Mouse (Mus musculus) CH12.LX (cell line): Measurements from ENCODE around the gene Lrrc46. TPM values are rescaled to one million over a fixed set of nuclear protein-coding genes. Genes with fewer than 3 reads are reported as not detected.

Experiments
- DNase-seq: peaks from one replicate; pipeline ENCODE4 v3.0.0-alpha.2; 2013; ENCODE audit errors: extremely low read depth
- H3K27ac ChIP-seq: 2 replicates; pipeline ENCODE4 v1.5.1; 2012; ENCODE audit warnings: low read depth, mild to moderate bottlenecking, control low read depth, moderate library complexity; ENCODE audit not compliant: insufficient read depth
- H3K27me3 ChIP-seq: replicated peaks from 2 replicates; pipeline ENCODE3; 2012; ENCODE audit warnings: inconsistent platforms
- H3K36me3 ChIP-seq, 2 experiments: replicated peaks in 1 of 2; 2 replicates each; pipeline versions ENCODE3 to v1.6.1; 2012; ENCODE audit warnings: inconsistent platforms in 1 of 2, low read length in 1 of 2, mild to moderate bottlenecking in 1 of 2, mixed read lengths in 1 of 2, moderate library complexity in 1 of 2; ENCODE audit not compliant: control insufficient read depth in 1 of 2, insufficient read depth in 1 of 2
- H3K4me1 ChIP-seq, 2 experiments: 2 replicates each; pipeline ENCODE4 v1.6.1; 2012; ENCODE audit warnings: inconsistent platforms in 1 of 2, moderate library complexity in 1 of 2; ENCODE audit not compliant: insufficient read depth in 2 of 2, control insufficient read depth in 1 of 2
- H3K4me2 ChIP-seq: 2 replicates; pipeline ENCODE4 v1.6.1; 2012; ENCODE audit warnings: low read depth, mild to moderate bottlenecking, control low read depth; ENCODE audit not compliant: poor library complexity, insufficient read depth, severe bottlenecking
- H3K4me3 ChIP-seq, 3 experiments: fragments of 150-350 bp in 1 of 3; sonication (generic) in 1 of 3; replicated peaks in 1 of 3; 2 replicates each; pipeline versions ENCODE3 to v1.5.1; 2011 to 2012; ENCODE audit warnings: low read depth in 2 of 3, low read length in 2 of 3, mild to moderate bottlenecking in 2 of 3, moderate library complexity in 2 of 3, control low read depth in 1 of 3, improper control_type of control experiment in 1 of 3, inconsistent platforms in 1 of 3, mixed read lengths in 1 of 3; ENCODE audit not compliant: poor library complexity in 1 of 3
- H3K79me2 ChIP-seq: replicated peaks from 2 replicates; pipeline ENCODE4 v1.6.1; 2012; ENCODE audit warnings: mild to moderate bottlenecking, moderate library complexity; ENCODE audit not compliant: control insufficient read depth, poor library complexity, insufficient read depth, severe bottlenecking; ENCODE audit errors: extremely low read depth
- H3K9ac ChIP-seq: 2 replicates; pipeline ENCODE4 v1.6.1; 2012; ENCODE audit warnings: low read depth, mild to moderate bottlenecking, control low read depth, moderate library complexity; ENCODE audit not compliant: insufficient read depth
- H3K9me3 ChIP-seq: replicated peaks from 2 replicates; pipeline ENCODE3; 2012; ENCODE audit warnings: low read length, inconsistent platforms, mixed read lengths
- BHLHE40 ChIP-seq: IDR thresholded peaks from 2 replicates; pipeline ENCODE4 v1.6.1; 2011; ENCODE audit warnings: mild to moderate bottlenecking, low read depth, low read length, improper control_type of control experiment
- CHD1 ChIP-seq: IDR thresholded peaks from 2 replicates; pipeline ENCODE4 v1.6.1; 2012; ENCODE audit warnings: low read depth, low read length, improper control_type of control experiment, inconsistent platforms
- CHD2 ChIP-seq: IDR thresholded peaks from 2 replicates; pipeline ENCODE4 v1.6.1; 2011; ENCODE audit warnings: low read length, improper control_type of control experiment
- E2F4 ChIP-seq: IDR thresholded peaks from 2 replicates; pipeline ENCODE4 v1.6.1; 2011; ENCODE audit warnings: low read depth, low read length, improper control_type of control experiment; ENCODE audit not compliant: insufficient replicate concordance
- ELF1 ChIP-seq: IDR thresholded peaks from 2 replicates; pipeline ENCODE4 v1.6.1; 2014; ENCODE audit warnings: low read depth, mild to moderate bottlenecking, inconsistent platforms, low read length, improper control_type of control experiment
- ETS1 ChIP-seq: conservative IDR thresholded peaks from 2 replicates; pipeline ENCODE4 v1.6.1; 2012; ENCODE audit warnings: low read depth, mild to moderate bottlenecking, inconsistent platforms, low read length, improper control_type of control experiment, moderate library complexity
- GABPA ChIP-seq: IDR thresholded peaks from 2 replicates; pipeline ENCODE4 v1.6.1; 2012; ENCODE audit warnings: low read depth, low read length, improper control_type of control experiment, inconsistent platforms; ENCODE audit not compliant: insufficient replicate concordance
- IRF4 ChIP-seq: IDR thresholded peaks from 2 replicates; pipeline ENCODE4 v1.6.1; 2014; ENCODE audit warnings: low read depth, mild to moderate bottlenecking, inconsistent platforms, low read length, improper control_type of control experiment
- JUN ChIP-seq: IDR thresholded peaks from 2 replicates; pipeline ENCODE4 v1.6.1; 2011; ENCODE audit warnings: low read depth, mild to moderate bottlenecking, low read length, improper control_type of control experiment, moderate library complexity; ENCODE audit not compliant: insufficient read depth
- KAT2A ChIP-seq: IDR thresholded peaks from 2 replicates; pipeline ENCODE4 v1.6.1; 2012; ENCODE audit warnings: low read length, improper control_type of control experiment, inconsistent platforms; ENCODE audit not compliant: insufficient replicate concordance
- MAFK ChIP-seq: IDR thresholded peaks from 2 replicates; pipeline ENCODE4 v1.6.1; 2011; ENCODE audit warnings: low read length, improper control_type of control experiment; ENCODE audit not compliant: insufficient replicate concordance
- MAX ChIP-seq: IDR thresholded peaks from 2 replicates; pipeline ENCODE4 v1.6.1; 2011; ENCODE audit warnings: low read length, improper control_type of control experiment
- MAZ ChIP-seq: IDR thresholded peaks from 2 replicates; pipeline ENCODE4 v1.6.1; 2012; ENCODE audit warnings: low read depth, mild to moderate bottlenecking, inconsistent platforms, low read length, improper control_type of control experiment, moderate library complexity
- MXI1 ChIP-seq: IDR thresholded peaks from 2 replicates; pipeline ENCODE4 v1.6.1; 2011; ENCODE audit warnings: mild to moderate bottlenecking, low read depth, low read length, improper control_type of control experiment
- MYC ChIP-seq: IDR thresholded peaks from 2 replicates; pipeline ENCODE4 v1.6.1; 2011; ENCODE audit warnings: low read depth, mild to moderate bottlenecking, improper control_type of control experiment, low read length
- NELFE ChIP-seq: IDR thresholded peaks from 2 replicates; pipeline ENCODE4 v1.6.1; 2011; ENCODE audit warnings: low read depth, low read length, improper control_type of control experiment
- NRF1 ChIP-seq: IDR thresholded peaks from 2 replicates; pipeline ENCODE4 v1.6.1; 2014; ENCODE audit warnings: low read depth, mild to moderate bottlenecking, inconsistent platforms, low read length, improper control_type of control experiment, moderate library complexity
- PAX5 ChIP-seq: IDR thresholded peaks from 2 replicates; pipeline ENCODE4 v1.6.1; 2012; ENCODE audit warnings: low read length, inconsistent platforms, mixed read lengths
- POLR2AphosphoS2 ChIP-seq: IDR thresholded peaks from 2 replicates; pipeline ENCODE4 v1.6.1; 2011; ENCODE audit warnings: low read depth, low read length, improper control_type of control experiment
- RAD21 ChIP-seq: IDR thresholded peaks from 2 replicates; pipeline ENCODE4 v1.6.1; 2011; ENCODE audit warnings: low read depth, mild to moderate bottlenecking, low read length, improper control_type of control experiment, moderate library complexity
- RCOR1 ChIP-seq: conservative IDR thresholded peaks from 2 replicates; pipeline ENCODE4 v1.6.1; 2012; ENCODE audit warnings: low read depth, mild to moderate bottlenecking, inconsistent platforms, low read length, improper control_type of control experiment
- SIN3A ChIP-seq: IDR thresholded peaks from 2 replicates; pipeline ENCODE4 v1.6.1; 2012; ENCODE audit warnings: low read length, improper control_type of control experiment, inconsistent platforms
- SMC3 ChIP-seq: IDR thresholded peaks from 2 replicates; pipeline ENCODE4 v1.6.1; 2011; ENCODE audit warnings: low read depth, low read length, improper control_type of control experiment
- TCF12 ChIP-seq: IDR thresholded peaks from 2 replicates; pipeline ENCODE4 v1.6.1; 2014; ENCODE audit warnings: low read depth, mild to moderate bottlenecking, inconsistent platforms, low read length, improper control_type of control experiment
- USF1 ChIP-seq: IDR thresholded peaks from 2 replicates; pipeline ENCODE4 v1.6.1; 2014; ENCODE audit warnings: low read depth, mild to moderate bottlenecking, inconsistent platforms, low read length, improper control_type of control experiment
- USF2 ChIP-seq: conservative IDR thresholded peaks from 2 replicates; pipeline ENCODE4 v1.6.1; 2011; ENCODE audit warnings: low read depth, low read length, improper control_type of control experiment
- ZC3H11A ChIP-seq: IDR thresholded peaks from 2 replicates; pipeline ENCODE4 v1.6.1; 2012; ENCODE audit warnings: low read depth, mild to moderate bottlenecking, inconsistent platforms, low read length, improper control_type of control experiment
- ZKSCAN1 ChIP-seq: IDR thresholded peaks from 2 replicates; pipeline ENCODE4 v1.6.1; 2012; ENCODE audit warnings: low read depth, inconsistent platforms, low read length, improper control_type of control experiment, borderline replicate concordance
- ZMIZ1 ChIP-seq: IDR thresholded peaks from 2 replicates; pipeline ENCODE4 v1.6.1; 2012; ENCODE audit warnings: low read depth, mild to moderate bottlenecking, inconsistent platforms, low read length, improper control_type of control experiment
- ZNF384 ChIP-seq: IDR thresholded peaks from 2 replicates; pipeline ENCODE4 v1.6.1; 2012; ENCODE audit warnings: low read depth, low read length, improper control_type of control experiment, inconsistent platforms
- dilution Hi-C: fragments of 300-500 bp; cut with MboI; formaldehyde crosslinking; loops from 2 replicates; pipeline ENCODE4 v1.14.3; 2020; ENCODE audit warnings: low sequenced_read_pairs; ENCODE audit not compliant: extremely low pct_unique_long_range_greater_than_20kb, extremely low pct_ligation_motif_present
- in situ Hi-C: fragments of 300-500 bp; cut with MboI; formaldehyde crosslinking; loops from 3 replicates; pipeline ENCODE4 v1.14.3; 2019; ENCODE audit warnings: low sequenced_read_pairs, low pct_ligation_motif_present, low pct_unique_long_range_greater_than_20kb, mixed read lengths
- polyA plus RNA-seq: library from polyadenylated mRNA; unstranded; fragments of >175 nt; gene quantifications from 2 replicates; pipeline ENCODE4 v1.2.1, GENCODE M21; 2012; ENCODE audit warnings: low read depth; ENCODE audit not compliant: insufficient read length
- total RNA-seq, 2 experiments: library from RNA; depleted of rRNA; stranded (reverse); fragments of 300-350 nt in 1 of 2; fragments of >200 nt in 1 of 2; gene quantifications; 2 replicates each; pipeline ENCODE4 v1.2.3; 2012 to 2014

The Lrrc46 gene
- total and polyA plus RNA-seq, 3 experiments = 0.38 to 0.91 TPM; not detected in 1

DNA sequence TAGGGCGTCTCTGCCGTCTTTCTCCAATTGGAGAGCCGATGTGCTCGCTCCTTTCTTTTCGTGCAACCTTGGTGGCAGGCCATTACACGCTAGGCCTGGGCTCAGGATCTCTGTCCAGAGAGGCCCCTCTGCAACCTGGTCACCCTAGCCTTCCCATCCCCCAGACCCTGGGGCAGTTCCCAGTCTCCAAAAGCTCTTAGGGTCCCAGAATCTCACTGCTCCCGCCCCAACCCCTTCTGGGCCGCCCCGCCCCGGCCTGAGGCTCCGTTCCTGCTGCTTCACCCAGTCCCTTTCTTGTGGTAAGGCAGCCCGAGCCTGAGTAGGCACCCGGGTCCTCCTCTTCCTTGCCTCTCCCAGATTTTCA, 21.9 kb downstream of the Lrrc46 start:
- Histone ChIP-seq H3K27ac (no peak overlapping the region; the same call in 1 of the 2 replicates), H3K79me2 (peaks cover 47% of the 10 kb centered on the region), H3K9ac (peak overlapping the region; percentile 65), H3K36me3 (peaks cover 8 to 26% of the 10 kb centered on the region in 2 experiments), H3K9me3 (no peaks in the 10 kb centered on the region), H3K4me2 (peak overlapping the region; percentile 52), H3K27me3 (peaks cover 33% of the 10 kb centered on the region), H3K4me3 (peak overlapping the region; percentile 56 to 99 (median 71)), H3K4me1 (peaks cover 6 to 55% of the 10 kb centered on the region in 2 experiments)
- DNase-seq = no peak
- TF ChIP-seq USF2 (no peak), ZC3H11A (no peak), NRF1 (no peak), ETS1 (no peak), CHD2 (no peak), CHD1 (no peak), SIN3A (peak; percentile 15), MAZ (no peak), KAT2A (no peak), IRF4 (no peak), USF1 (no peak), NELFE (no peak), TCF12 (0 out of 2 replicates have a peak, but pooled peaks have one; percentile 24), MAFK (no peak), JUN (no peak), POLR2AphosphoS2 (no peak)
- dilution Hi-C loops (no loop called here), in situ Hi-C loops (no loop called here)

DNA sequence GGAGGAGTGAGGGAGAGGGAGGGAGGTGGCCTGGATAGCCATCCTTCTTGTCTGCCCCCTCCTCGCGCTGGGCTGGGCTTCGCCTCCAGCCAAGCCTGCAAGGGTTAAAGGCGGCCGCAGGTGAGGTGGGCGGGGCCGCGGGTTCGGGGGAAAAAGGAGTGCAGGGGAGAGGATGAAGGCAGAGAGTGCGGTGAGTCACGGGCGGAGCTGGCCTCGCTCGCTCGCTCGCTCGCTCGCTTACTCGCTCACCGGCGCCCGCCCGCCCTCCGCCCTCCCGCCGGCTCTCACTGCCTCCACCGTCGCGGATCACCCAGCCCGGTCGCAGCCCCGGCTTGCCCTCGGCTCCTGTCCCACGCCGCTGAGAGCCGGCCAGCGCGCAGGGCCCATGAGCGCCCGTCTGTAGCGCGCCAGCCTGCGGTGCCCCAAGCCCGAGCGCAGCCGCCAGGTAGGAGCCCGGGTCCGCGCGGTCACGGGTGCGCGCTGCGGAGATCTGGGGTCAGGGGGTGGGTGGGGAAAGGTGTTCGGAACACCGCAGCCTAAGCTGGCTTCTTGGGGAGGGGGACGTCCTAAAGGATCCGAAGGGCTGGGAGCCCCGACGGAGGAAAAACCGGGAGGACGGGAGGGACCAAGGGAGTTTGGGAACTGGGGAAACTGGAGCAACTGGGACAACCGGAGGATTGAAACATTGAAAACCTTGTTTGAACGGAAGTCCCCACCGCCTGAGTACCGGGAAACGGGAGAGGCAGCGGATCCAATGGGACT, 22.4 kb downstream of the Lrrc46 start:
- dilution Hi-C loops (no loop called here), in situ Hi-C loops (no loop called here)
- peaks cover 3 to 20% of the 10 kb centered on the region in 2 experiments for H3K36me3 ChIP-seq
- DNase-seq = no peak
- H3K9me3 ChIP-seq = no peaks in the 10 kb centered on the region
- peak overlapping the region; percentile 52 for H3K4me2 ChIP-seq
- peak overlapping the region; percentile 56 to 99 (median 71) for H3K4me3 ChIP-seq
- H3K27me3 ChIP-seq = peaks cover 33% of the 10 kb centered on the region
- peaks cover 41% of the 10 kb centered on the region for H3K79me2 ChIP-seq
- H3K27ac ChIP-seq = no peak overlapping the region; the same call in 1 of the 2 replicates
- peak overlapping the region; percentile 65 for H3K9ac ChIP-seq
- peaks cover 3 to 51% of the 10 kb centered on the region in 2 experiments; a peak in 3 of 4 replicates for H3K4me1 ChIP-seq
- TF ChIP-seq NRF1 = 0 out of 2 replicates have a peak, but pooled peaks have one; percentile 31
- no peak for TF ChIP-seq RCOR1
- no peak for TF ChIP-seq E2F4
- TF ChIP-seq ZNF384 = no peak
- no peak for TF ChIP-seq USF1
- no peak for TF ChIP-seq KAT2A
- no peak; the same call in 1 of the 2 replicates for TF ChIP-seq CHD1
- no peak for TF ChIP-seq RAD21
- TF ChIP-seq MAZ = peak; percentile 82; the same call in 1 of the 2 replicates
- no peak for TF ChIP-seq PAX5
- TF ChIP-seq ELF1 = 0 out of 2 replicates have a peak, but pooled peaks have one; percentile 28
- TF ChIP-seq POLR2AphosphoS2 = peak; percentile 40; the same call in 1 of the 2 replicates
- TF ChIP-seq BHLHE40 = peak; percentile 82
- no peak for TF ChIP-seq GABPA
- no peak; the same call in 1 of the 2 replicates for TF ChIP-seq MAX
- TF ChIP-seq SMC3 = no peak; the same call in 1 of the 2 replicates
- no peak for TF ChIP-seq ZKSCAN1
- peak; percentile 62 for TF ChIP-seq SIN3A
- peak; percentile 70 for TF ChIP-seq MXI1
- TF ChIP-seq ZMIZ1 = peak; percentile 94
- TF ChIP-seq MYC = no peak
